Mouse (Mus musculus): ENCODE results near the gene Gm42417.

- TF ChIP-seq POLR2A (IDR thresholded peaks at IDR 0.05; ENCODE audit: extremely low read depth, insufficient read depth, low read length) (no peak), CTCF (IDR thresholded peaks at IDR 0.05; ENCODE audit: low read depth, low read length) (no peak)
These were observed 24.4 kb upstream of the Gm42417 start for GRCm38 (mm10) chr1:36563632-36564031.

Data from liver, adult 2 months (tissue).